Mouse (Mus musculus) left cerebral cortex, adult 9 months (tissue): ENCODE results near the gene Card10.
A peak's percentile ranks its signal among the peaks of the same experiment; 100 is the strongest.

Source experiments
- DNase-seq, 2 experiments: peaks; one replicate each; pipeline ENCODE4 v3.0.0; 2022; ENCODE audit warnings: low spot score in 2 of 2

Card10 gene

DNA sequence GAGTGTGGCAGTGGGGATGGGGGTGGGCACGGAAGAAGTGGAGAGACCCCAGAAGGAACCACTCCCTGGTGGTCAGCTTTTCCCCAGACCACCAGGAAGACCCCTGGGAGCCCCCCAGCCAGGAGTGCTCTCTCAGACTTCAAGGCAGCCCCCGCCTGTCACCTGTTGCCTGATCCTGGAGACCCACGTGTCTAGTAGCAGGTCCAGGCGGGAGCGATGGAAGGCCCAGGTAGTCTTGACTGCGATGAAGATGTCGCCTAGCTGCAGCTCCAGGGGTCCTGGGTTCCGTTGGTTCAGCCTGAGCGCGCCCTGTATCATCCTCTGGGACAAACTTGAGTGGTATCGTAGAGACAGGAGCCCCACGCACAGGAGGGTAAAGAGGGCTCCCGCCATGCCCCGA, 30.0 kb downstream of the Card10 start:
- no peak for DNase-seq

- DNase-seq = no peak
These were observed 30.5 kb downstream of the Card10 start for GRCm38 (mm10) chr15:78772368-78772763.

GRCm38 (mm10) chr15:78771531-78772367, 31.1 kb downstream of the Card10 start:
- no peak for DNase-seq

- DNase-seq = no peak
These were observed 31.9 kb downstream of the Card10 start for GRCm38 (mm10) chr15:78770983-78771355.

GRCm38 (mm10) chr15:78770234-78770982, 32.4 kb downstream of the Card10 start:
- DNase-seq = no peak

- no peak for DNase-seq
These were observed 33.8 kb downstream of the Card10 start for GRCm38 (mm10) chr15:78769064-78769463.

DNA sequence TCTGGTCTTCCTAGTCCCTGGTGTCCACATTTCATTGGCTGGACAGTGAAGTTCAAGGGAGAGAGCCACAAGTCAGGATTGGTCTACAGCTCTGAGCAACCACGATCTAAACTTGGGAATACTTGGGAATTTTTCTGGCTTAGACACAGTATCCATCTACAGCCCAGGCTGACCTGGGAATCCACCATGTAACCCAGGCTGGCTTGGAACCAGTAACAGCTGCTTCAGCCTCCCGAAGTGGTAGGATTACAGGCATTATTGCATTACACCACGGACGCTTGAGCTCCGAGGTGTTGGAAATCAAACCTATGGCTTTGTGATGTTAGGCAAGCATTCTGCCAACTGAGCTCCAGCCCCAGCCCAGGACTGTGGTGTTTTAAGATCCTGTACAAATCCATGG, 39.1 kb downstream of the Card10 start:
- no peak for DNase-seq

- no peak for DNase-seq
These were observed 39.6 kb downstream of the Card10 start for GRCm38 (mm10) chr15:78763210-78763609.

DNA sequence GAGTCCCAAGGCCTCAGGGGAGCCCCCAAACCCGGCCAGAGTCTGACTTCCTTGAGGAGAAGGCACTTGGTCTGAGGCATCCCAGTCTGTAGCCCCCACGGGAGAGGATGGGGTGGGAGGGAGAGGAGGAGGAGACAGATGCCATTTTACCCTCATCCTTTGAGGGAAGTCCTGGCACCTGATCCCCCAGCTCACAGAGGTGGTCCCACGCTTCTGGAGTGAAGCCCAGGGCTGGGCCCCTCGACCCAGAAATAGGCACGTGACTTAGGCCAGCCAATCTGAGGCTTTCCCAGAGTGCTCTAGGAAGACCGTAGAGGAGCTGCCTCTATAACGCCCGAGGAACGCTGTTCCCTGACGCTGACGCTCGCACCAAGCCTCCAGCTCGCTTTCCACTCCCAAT, 41.7 kb downstream of the Card10 start:
- DNase-seq = no peak

GRCm38 (mm10) chr15:78758132-78758531, 44.7 kb downstream of the Card10 start:
- DNase-seq = no peak

DNA sequence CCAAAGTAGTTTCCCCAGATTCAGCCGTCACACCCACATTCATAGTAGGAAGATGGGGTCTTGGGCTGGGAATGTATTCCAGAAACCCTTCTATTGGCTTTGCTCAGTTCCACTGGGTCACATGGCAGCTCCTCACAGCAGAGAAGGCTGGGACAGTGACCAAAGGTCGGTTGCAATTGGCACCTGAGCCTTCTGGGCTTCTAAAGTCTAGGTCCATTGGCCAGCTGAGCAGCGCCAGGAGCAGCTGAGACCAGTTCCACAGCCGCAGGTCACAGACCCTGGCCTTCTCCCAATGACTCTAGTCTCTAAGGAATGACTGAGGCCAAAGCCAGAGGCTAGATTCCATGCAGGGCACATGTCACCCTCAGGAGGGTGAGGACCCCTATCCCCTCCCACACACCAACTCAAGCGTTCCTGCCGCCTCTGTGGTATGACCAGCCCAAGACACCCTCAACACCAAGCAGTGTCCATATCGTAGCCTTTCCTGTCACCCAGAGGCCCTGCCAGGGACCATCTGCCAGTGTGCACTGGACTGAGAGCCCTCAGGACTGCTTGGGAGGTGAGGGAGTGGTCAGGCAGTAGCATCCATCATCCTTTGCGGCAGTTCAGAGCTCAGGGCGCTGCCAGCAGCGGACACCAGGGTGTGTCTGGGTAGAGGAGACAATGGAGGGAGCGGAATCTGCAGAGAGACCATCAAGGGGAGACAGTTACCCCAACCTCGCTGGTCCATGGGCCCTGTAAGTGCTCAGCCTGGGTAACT, 46.7 kb downstream of the Card10 start:
- no peak for DNase-seq

- DNase-seq = no peak
These were observed 47.6 kb downstream of the Card10 start for GRCm38 (mm10) chr15:78755226-78755625.

DNA sequence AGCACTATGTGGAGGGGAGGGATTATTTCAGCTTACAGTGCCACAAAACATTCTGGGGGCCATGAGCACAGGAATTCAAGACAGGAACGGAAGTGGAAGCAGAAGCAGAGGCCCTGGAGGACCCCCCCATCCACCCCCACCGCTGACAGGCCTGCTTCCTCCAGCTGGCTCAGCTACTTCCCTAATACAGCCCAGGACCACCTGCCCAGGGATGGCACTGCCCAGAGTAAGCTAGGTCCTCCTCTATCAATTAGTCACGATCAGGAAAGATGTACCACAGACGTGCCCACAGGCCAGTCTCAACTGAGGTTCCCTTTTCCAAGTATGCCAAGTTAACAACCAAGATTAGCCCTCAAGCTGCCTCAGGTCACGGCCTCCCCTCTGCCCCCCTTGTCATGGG, 48.7 kb downstream of the Card10 start:
- no peak for DNase-seq

GRCm38 (mm10) chr15:78752991-78753390, 49.9 kb downstream of the Card10 start:
- DNase-seq = no peak

DNA sequence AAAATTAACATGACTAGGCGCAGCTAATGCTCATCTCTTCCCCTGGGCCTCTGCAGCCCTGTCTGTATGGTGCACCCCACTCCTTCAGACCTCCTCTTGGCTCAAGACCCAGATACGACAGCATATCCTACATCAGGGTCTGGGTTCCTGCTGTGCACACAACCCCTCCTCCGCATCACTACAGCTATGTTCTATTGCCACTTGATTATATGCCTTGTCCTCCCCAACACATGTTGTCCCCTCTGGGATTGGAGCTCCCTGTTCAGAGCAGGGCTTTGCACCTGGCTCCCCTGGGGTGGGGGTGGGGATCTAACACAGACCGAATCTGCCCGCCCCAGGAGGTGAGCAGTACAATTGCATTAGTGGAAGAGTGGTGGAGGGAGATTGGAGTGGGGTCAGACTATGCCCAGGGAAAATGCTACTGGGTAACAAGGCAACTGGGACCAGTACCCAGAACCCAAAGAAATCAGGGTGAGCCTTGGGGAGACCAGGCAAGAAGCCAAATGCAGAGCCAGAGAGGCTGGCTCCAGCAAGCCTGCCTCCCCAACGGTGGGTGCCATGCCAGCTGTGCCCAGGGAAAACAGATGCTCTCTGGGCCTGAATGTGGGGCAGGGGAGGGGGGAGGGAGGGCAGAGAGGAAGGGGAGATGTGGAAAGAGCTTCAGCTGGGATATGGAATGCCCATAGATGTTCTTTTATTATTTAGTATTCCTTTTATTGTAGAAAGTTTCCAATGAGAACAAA, 52.1 kb downstream of the Card10 start:
- no peak for DNase-seq

DNA sequence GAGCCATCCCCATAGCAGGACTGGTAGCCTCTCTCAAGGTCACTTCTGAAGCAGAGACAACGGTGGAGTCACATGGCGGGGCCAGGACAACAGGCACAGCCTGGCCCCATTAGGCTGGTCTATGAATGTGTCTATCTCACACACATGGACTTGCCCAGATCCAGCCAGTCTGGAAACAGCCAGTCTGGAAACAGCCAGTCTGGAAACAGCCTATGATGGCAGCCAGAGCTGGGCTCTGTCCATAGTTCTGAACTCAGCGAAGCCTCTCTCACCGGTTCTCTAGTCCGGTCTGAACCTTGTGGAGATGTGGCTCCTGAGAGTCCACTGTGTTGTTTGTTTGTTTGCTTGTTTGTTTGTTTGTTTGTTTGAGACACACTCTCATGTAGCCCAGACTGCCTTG, 53.0 kb downstream of the Card10 start:
- no peak for DNase-seq

- DNase-seq = peak in 1 of 2 experiments; percentile 87
These were observed 58.6 kb downstream of the Card10 start for GRCm38 (mm10) chr15:78744206-78744605.

DNA sequence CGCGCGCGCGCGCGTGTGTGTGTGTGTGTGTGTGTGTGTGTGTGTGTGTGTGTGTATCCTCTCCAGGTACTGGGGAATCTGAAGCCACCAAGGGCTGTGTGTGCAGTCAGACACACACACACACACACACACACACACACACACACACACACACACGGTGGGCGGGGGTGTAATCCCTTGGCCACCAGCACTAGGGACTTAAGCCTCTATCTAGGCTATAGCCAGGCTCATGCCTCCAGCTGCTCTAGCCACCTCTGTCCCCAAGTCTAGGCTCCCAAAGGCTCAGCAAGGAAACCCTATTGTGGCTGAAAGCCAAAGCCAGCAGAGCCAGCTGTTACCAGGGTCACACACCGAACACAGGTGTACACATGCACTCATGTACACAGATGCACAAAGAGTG, 60.0 kb downstream of the Card10 start:
- DNase-seq = no peak

- no peak for DNase-seq
These were observed 62.2 kb downstream of the Card10 start for GRCm38 (mm10) chr15:78740662-78741061.

- no peak for DNase-seq
These were observed 65.7 kb downstream of the Card10 start for GRCm38 (mm10) chr15:78737146-78737545.

- DNase-seq = no peak
These were observed 66.2 kb downstream of the Card10 start for GRCm38 (mm10) chr15:78736681-78737100.

GRCm38 (mm10) chr15:78736181-78736579, 66.7 kb downstream of the Card10 start:
- peak in 1 of 2 experiments; percentile 8 for DNase-seq
